1 mouse cellular context compared by ENCODE assay signal in genomic region chr11:6524165-6524879, GRCm38 (mm10).
TF ChIP-seq lines count a peak whose summit lies in the region.

No protein-coding gene starts in this region.

TF ChIP-seq in MEL, 35 proteins besides CTCF, POLR2A, EP300 and RAD21 (continued from another document):
- no peak for TF ChIP-seq BHLHE40 (IDR thresholded peaks at IDR 0.05; ENCODE audit: borderline replicate concordance, low read depth, low read length)
- peak; percentile 51; the same call in 1 of the 2 replicates for TF ChIP-seq MAFK (IDR thresholded peaks at IDR 0.05; ENCODE audit: borderline replicate concordance, low read depth, low read length)
- TF ChIP-seq MYB (IDR thresholded peaks at IDR 0.05; ENCODE audit: low read depth, low read length), result peak; percentile 41; the same call in 1 of the 2 replicates
- TF ChIP-seq POLR2AphosphoS5 (IDR thresholded peaks at IDR 0.05; ENCODE audit: borderline replicate concordance, low read depth, low read length), result 0 out of 2 replicates have a peak, but pooled peaks have one; percentile 76
- TF ChIP-seq SIN3A (IDR thresholded peaks at IDR 0.05; ENCODE audit: low read length), result no peak; the same call in 1 of the 2 replicates
- peak; percentile 83 for TF ChIP-seq ZNF384 (IDR thresholded peaks at IDR 0.05; ENCODE audit: low read depth, low read length)
- peak; percentile 53 for TF ChIP-seq MYC (IDR thresholded peaks at IDR 0.05; ENCODE audit: low read depth, low read length)
- peak; percentile 39 for TF ChIP-seq NELFE (IDR thresholded peaks at IDR 0.05; ENCODE audit: low read depth, low read length)
- TF ChIP-seq CHD2 (IDR thresholded peaks at IDR 0.05; ENCODE audit: low read length), result 0 out of 2 replicates have a peak, but pooled peaks have one; percentile 37
- TF ChIP-seq ZMIZ1 (IDR thresholded peaks at IDR 0.05; ENCODE audit: low read depth, low read length), result peak; percentile 32; the same call in 1 of the 2 replicates
- TF ChIP-seq NRF1 (IDR thresholded peaks at IDR 0.05; ENCODE audit: insufficient read depth, low read depth, low read length, poor library complexity, severe bottlenecking), result no peak
